Mouse (Mus musculus): ENCODE data around the gene Vsnl1. TPM values are rescaled to one million over a fixed set of nuclear protein-coding genes. Genes with fewer than 3 reads are reported as not detected.

Gene Vsnl1
- polyA plus RNA-seq, 1 experiment from 2014 or later = not detected

DNA sequence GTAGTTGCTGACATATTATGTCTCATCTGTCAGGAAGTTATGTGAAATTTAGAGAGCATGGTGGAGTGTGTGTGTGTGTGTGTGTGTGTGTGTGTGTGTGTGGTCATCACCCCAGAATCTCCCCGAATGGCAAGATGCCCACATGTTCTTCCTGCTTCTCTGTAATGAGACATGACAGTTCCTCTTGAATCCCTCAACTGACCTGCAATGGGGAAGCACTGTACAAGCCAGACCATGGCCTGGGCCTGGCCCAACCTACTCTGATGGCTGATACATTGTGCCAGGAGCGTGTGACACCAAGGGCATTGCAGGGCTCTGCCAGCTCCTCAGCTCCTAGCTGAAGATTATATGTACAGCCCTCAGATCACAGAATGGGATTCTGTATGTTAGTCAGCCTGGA, 98.2 kb downstream of the Vsnl1 start:
- no peak for ATAC-seq
- ChIA-PET CTCF (interaction anchor here (1.3 to 2.1 kb wide), 2 partner anchors 11 to 142 kb away, joined by 3 to 5 read pairs; no protein-coding TSS in a partner anchor), POLR2A (no interaction called here)
- in situ Hi-C loops (cut with MboI; ENCODE audit: low pct_unique_long_range_greater_than_20kb) = loop anchor here (25.0 kb wide), 2 partner anchors 726 to 974 kb away; no protein-coding TSS in a partner anchor
- H3K27me3 ChIP-seq = no peaks in the 10 kb centered on the region
- no peak for DNase-seq (ENCODE audit: low read depth, low spot score)
- no peak for TF ChIP-seq CTCF (IDR thresholded peaks at IDR 0.05)

DNA sequence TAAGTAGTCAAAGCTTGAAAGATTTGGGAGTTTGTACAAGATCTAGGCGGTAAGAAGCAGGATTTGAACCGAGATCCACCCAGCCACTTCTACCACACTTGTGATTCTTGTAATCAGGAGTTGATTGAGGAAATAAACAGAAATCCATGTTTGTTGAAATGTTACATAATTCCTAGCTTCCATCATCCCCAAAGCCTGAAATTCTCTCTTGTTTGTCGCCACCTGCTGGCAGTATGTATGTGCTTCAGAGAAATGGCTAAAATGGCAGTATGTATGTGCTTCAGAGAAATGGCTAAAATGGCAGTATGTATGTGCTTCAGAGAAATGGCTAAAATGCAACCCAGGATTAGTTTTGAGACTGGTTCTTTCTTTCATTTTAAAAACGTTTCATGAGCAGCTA, 99.6 kb downstream of the Vsnl1 start:
- in situ Hi-C loops (cut with MboI; ENCODE audit: low pct_unique_long_range_greater_than_20kb) = loop anchor here (25.0 kb wide), 2 partner anchors 725 to 975 kb away; no protein-coding TSS in a partner anchor
- POLR2A ChIA-PET = no interaction called here
- CTCF ChIA-PET = interaction anchor here (0.7 to 2.1 kb wide), 7 partner anchors 9 to 172 kb away, joined by 3 to 6 read pairs (median 3); no protein-coding TSS in a partner anchor

DNA sequence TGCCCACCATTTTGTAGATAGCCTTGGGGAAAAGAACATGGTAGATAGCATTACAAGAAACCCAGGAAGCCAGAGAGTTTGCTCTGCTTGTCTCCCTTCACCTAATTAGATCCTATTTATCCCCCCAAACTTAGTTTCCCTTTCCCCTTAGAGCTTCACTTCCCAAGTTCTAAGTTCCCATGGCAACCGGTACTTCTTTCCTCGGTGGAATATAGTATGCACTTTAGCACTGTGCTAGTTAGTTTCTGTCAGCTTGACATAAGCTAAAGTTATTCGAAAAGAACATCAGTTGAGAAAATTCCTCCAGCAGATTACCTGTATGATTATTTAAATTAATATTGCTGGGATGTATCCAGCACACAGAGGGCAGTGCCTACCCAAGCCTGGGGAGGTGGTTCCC, 109.9 kb downstream of the Vsnl1 start:
- CTCF ChIA-PET = no interaction called here
- in situ Hi-C loops (cut with MboI; ENCODE audit: low pct_unique_long_range_greater_than_20kb) = loop anchor here (10.0 to 25.0 kb wide), 3 partner anchors 714 to 986 kb away; no protein-coding TSS in a partner anchor
- TF ChIP-seq CTCF (IDR thresholded peaks at IDR 0.05) = no peak
- no peaks in the 10 kb centered on the region for H3K27me3 ChIP-seq
- ATAC-seq (no peak), DNase-seq (ENCODE audit: low read depth, low spot score) (no peak)
- POLR2A ChIA-PET = interaction anchor here (0.6 kb wide), 1 partner anchor 59 kb away, joined by 6 read pairs; no protein-coding TSS in a partner anchor

More for the DNA sequence above, 99.6 kb downstream of the Vsnl1 start:
- ATAC-seq (no peak), DNase-seq (ENCODE audit: low read depth, low spot score) (no peak)
- no peaks in the 10 kb centered on the region for H3K27me3 ChIP-seq
- TF ChIP-seq CTCF (IDR thresholded peaks at IDR 0.05) = peak; percentile 70

DNA sequence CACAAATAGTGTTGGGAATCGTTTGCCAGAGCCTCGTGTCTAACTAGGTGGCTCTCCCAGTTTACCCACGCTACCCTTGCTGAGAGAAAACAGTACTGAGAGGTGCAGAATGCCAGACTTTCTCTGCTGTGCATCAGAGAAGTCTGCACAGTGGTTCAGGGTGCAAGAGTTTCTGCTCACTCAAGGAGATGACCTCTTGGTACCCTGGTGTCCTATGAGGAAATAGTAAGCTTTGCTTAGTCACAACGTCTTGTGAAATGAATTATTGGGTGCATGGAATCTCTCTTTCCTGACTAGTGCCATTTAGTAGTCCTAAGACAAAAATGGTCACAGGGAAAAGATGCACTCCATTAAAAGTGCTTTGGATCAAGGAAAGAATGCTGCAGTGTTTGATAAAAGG, 111.9 kb downstream of the Vsnl1 start:
- in situ Hi-C loops (cut with MboI; ENCODE audit: low pct_unique_long_range_greater_than_20kb) = loop anchor here (10.0 to 25.0 kb wide), 2 partner anchors 820 to 1913 kb away; partner anchors contain the start of gene Ddx1
- no peaks in the 10 kb centered on the region for H3K27me3 ChIP-seq
- no peak for DNase-seq (ENCODE audit: low read depth, low spot score)
- CTCF ChIA-PET = no interaction called here
- no peak for ATAC-seq
- no peak for TF ChIP-seq CTCF (IDR thresholded peaks at IDR 0.05)
- POLR2A ChIA-PET = no interaction called here

DNA sequence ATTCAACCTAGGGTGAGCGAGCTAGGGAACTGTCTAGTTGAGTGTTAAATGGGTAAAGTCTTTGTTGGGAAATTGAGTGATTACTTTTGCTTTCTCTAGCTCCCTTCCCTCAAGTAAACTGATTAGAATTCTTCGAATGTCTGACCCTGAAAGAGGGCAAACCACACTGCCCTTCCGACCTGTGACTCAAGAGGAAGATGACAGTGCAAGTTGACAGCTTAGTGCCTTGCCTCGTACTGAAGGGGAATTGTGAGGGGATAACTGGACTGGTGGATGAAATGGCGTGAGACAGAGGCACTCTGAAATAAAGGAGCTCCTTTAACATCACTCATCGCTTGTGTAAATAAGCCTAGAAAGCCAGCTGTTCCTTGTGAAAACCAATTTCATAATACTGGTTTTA, 118.7 kb downstream of the Vsnl1 start:
- no peak for ATAC-seq
- POLR2A ChIA-PET = no interaction called here
- CTCF ChIA-PET = interaction anchor here (0.9 to 1.4 kb wide), 2 partner anchors 20 to 148 kb away, joined by 3 to 4 read pairs; no protein-coding TSS in a partner anchor
- in situ Hi-C loops (cut with MboI; ENCODE audit: low pct_unique_long_range_greater_than_20kb) = loop anchor here (25.0 kb wide), 1 partner anchor 1920 kb away; the partner anchor contains the start of gene Ddx1
- DNase-seq (ENCODE audit: low read depth, low spot score) = no peak
- H3K27me3 ChIP-seq = no peaks in the 10 kb centered on the region
- TF ChIP-seq CTCF (IDR thresholded peaks at IDR 0.05) = no peak

DNA sequence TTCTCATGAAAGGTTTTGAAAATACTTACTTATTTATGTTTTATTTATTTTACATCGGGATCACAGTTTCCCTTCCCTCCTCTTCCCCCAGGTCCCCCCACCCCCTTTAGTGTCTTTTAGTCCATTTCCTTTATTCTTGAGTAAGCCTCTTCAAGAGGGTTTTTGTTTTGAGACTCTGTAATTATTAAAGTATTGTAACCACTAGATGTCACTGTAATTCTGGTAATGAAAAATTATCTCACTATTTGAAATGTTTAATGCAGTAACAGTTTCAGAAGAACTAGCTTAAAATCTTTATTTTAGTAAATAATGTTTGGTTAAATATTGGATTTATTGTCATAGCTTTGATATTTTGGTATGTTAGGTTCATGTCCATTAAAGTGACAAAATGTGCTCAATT, 122.6 kb downstream of the Vsnl1 start:
- in situ Hi-C loops (cut with MboI; ENCODE audit: low pct_unique_long_range_greater_than_20kb) = loop anchor here (25.0 kb wide), 1 partner anchor 1923 kb away; the partner anchor contains the start of gene Ddx1
- H3K27me3 ChIP-seq = no peaks in the 10 kb centered on the region
- ATAC-seq (no peak), DNase-seq (ENCODE audit: low read depth, low spot score) (no peak)
- POLR2A ChIA-PET = no interaction called here
- no peak for TF ChIP-seq CTCF (IDR thresholded peaks at IDR 0.05)
- CTCF ChIA-PET = no interaction called here

DNA sequence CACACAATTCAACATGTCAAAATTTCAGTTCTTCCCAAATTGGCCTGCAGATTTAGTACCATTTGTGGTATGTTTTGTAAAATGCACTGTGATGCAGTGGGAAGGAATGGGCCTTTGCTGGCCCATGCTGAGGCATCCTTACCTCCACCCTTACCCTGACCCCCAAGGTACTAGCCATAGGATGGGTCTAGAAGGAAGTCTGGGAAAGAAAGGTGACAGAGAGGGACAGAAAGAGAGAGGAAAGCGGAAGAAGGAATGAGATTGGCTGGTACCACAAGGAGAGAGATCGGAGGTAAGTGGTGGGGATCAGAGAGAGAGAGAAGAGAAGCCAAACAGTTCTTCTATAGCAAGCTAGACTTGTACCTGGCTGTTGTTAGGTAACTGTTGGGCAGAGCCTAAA, 125.3 kb downstream of the Vsnl1 start:
- DNase-seq (ENCODE audit: low read depth, low spot score) = no peak
- no peak for TF ChIP-seq CTCF (IDR thresholded peaks at IDR 0.05)
- ChIA-PET POLR2A (no interaction called here), CTCF (no interaction called here)
- ATAC-seq = no peak
- in situ Hi-C loops (cut with MboI; ENCODE audit: low pct_unique_long_range_greater_than_20kb) = loop anchor here (25.0 kb wide), 1 partner anchor 1926 kb away; the partner anchor contains the start of gene Ddx1
- no peaks in the 10 kb centered on the region for H3K27me3 ChIP-seq

DNA sequence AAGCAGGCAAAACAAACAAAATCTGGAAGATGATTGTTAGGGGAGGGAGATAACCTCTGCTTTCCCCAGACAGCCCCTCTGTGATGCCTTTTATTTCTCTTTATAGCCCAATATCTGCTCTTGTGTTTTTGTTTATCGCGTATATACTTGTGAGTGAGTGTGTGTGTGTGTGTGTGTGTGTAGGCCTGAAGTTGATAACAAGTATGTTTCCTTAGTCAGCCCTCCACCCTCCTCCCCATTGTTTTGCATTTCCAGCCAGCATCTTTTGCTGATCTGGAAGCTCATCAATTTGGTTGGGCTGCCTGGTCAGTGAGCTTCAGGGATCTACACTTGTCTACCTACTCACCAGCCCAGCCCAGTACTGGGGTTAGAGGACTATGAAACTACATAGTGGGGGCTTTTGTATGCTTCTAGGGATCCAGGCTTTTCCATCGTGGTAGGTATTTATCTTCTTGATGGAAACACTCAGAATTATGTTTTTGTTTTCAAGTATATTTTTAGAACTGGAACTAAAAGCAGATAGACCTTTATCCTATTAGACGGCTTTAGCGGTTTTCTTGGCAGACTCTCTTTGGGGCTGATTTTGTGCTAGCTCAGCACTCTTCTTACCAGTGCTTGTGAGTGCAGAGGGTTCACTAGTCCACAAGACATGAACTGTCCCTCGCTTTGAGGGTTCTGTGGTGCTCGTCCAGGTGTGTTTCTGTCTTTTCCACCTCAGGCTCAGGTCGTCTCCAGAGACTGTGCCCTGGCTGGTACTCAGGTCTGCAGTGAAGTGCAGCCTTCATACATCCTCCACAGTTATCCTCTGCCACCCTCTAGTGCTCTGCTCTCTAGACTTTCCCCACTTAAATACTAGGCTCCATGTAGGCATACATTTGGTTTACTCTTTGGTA, 129.4 kb downstream of the Vsnl1 start:
- in situ Hi-C loops (cut with MboI; ENCODE audit: low pct_unique_long_range_greater_than_20kb) = loop anchor here (25.0 kb wide), 1 partner anchor 1930 kb away; the partner anchor contains the start of gene Ddx1
- CTCF ChIA-PET = interaction anchor here (0.8 kb wide), 1 partner anchor 12 kb away, joined by 3 read pairs; no protein-coding TSS in a partner anchor
- POLR2A ChIA-PET = no interaction called here
- no peaks in the 10 kb centered on the region for H3K27me3 ChIP-seq
- DNase-seq (ENCODE audit: low read depth, low spot score) (no peak), ATAC-seq (no peak)
- no peak for TF ChIP-seq CTCF (IDR thresholded peaks at IDR 0.05)

DNA sequence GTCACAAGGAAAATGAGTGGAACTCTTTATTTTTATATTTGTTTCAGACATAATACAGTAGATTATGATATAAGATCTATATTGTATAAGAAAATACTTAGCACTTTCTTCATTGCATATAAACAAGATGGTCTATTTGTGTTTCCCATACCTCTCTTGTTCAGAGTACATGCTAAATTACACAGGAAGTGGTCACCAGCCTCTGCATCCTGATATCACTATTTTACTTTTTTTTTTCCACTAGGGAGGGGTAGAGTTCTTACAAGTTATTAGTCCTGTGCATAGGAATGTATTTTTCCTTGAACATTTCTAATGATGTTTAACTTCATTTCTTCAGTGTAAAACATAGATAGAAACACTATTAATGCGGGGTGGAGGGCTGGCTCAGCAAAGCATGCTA, 135.6 kb downstream of the Vsnl1 start:
- ATAC-seq = no peak
- in situ Hi-C loops (cut with MboI; ENCODE audit: low pct_unique_long_range_greater_than_20kb) = loop anchor here (25.0 kb wide), 1 partner anchor 1936 kb away; the partner anchor contains the start of gene Ddx1

DNA sequence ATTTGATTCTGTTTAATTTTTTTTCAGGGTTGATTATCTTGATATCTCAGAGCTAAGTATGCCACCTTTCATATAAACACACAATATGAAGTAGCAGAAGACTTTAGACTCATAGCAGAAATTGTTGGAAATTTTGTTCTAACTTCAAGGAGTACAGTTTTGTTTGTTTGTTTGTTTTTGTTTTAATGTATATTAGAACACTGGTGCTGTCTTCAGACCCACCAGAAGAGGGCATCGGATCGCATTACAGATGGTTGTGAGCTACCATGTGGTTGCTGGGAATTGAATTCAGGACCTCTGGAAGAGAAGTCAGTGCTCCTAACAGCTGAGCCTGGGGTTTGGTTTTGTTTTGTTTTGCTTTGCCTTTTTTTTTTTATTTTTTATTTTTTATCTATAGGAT, 150.0 kb downstream of the Vsnl1 start:
- peak; percentile 34 for TF ChIP-seq CTCF (IDR thresholded peaks at IDR 0.05)
- DNase-seq (ENCODE audit: low read depth, low spot score) (no peak), ATAC-seq (no peak)
- ChIA-PET POLR2A (no interaction called here), CTCF (no interaction called here)
- in situ Hi-C loops (cut with MboI; ENCODE audit: low pct_unique_long_range_greater_than_20kb) = no loop called here
- no peaks in the 10 kb centered on the region for H3K27me3 ChIP-seq

More for the DNA sequence above, 135.6 kb downstream of the Vsnl1 start:
- DNase-seq (ENCODE audit: low read depth, low spot score) = no peak
- no peaks in the 10 kb centered on the region for H3K27me3 ChIP-seq
- POLR2A ChIA-PET = no interaction called here
- TF ChIP-seq CTCF (IDR thresholded peaks at IDR 0.05) = no peak
- CTCF ChIA-PET = no interaction called here

DNA sequence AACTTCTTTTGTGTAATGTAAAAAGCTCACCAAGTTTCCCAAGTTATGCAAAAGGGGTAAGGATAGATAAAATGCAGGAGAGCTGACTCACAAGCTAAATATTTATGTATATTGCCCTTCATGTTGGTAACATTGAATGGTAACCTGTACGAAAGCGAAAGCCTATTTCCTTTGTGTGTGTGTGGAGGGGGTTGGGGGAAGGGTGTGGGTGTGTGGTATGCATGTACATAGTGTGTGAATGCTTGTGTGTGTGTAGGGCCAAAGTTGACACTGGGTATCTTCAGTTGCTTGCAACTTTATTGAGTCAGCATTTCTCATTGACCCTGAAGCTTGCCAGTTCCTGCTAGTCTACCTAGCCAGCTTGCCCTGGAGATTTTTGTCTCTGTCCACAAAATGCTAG, 154.8 kb downstream of the Vsnl1 start:
- DNase-seq (ENCODE audit: low read depth, low spot score) = no peak
- no peak for ATAC-seq
- in situ Hi-C loops (cut with MboI; ENCODE audit: low pct_unique_long_range_greater_than_20kb) = no loop called here
- no peak for TF ChIP-seq CTCF (IDR thresholded peaks at IDR 0.05)
- POLR2A ChIA-PET = no interaction called here
- H3K27me3 ChIP-seq = no peaks in the 10 kb centered on the region
- CTCF ChIA-PET = interaction anchor here (1.1 kb wide), 1 partner anchor 18 kb away, joined by 5 read pairs; no protein-coding TSS in a partner anchor
